ENCODE assay signal across 8 mouse cellular contexts in the genomic region with DNA sequence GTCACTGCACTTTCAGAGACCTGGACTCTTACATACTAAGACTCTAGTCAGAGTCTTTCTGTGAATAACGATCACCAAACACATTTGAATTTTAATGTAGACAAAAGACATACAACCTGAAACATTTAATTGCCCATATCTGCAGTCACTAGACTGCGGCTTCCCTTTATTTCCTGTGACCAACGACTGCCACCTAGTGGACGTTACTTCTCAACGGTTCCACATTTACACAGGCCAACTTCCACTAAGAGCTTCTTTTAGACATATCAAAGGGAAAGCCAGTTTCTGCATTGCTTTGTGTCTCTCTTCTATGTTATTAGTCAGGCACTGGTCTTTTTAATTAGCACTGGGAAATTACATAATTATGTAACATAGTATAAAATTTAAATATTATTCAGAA. TPM values are rescaled to one million over a fixed set of nuclear protein-coding genes. Genes with fewer than 3 reads are reported as not detected.
DNase-seq lines count a peak whose midpoint lies in the region; ATAC-seq and TF ChIP-seq lines count a peak whose summit lies in the region.

No protein-coding gene starts in this region.

- WGBS in kidney, embryonic 15.5 days: 5% methylated on average over 5 of the region's 5 CpGs
- 2% methylated on average over 5 of the region's 5 CpGs for WGBS in liver, embryonic 13.5 days (ENCODE audit: insufficient replicate concordance)
- 9% methylated on average over 5 of the region's 5 CpGs for WGBS in neural tube, embryonic 11.5 days

- peak; percentile 89 for DNase-seq in 3T3-L1 (ENCODE audit: low read depth, low spot score)
- DNase-seq in cerebellum, adult 8-10 months: peak; percentile 48
- DNase-seq in liver, embryonic 13.5 days: peak; percentile 17
- DNase-seq in neural tube, embryonic 11.5 days (ENCODE audit: low spot score): peak; percentile 74
- peak; percentile 66 for DNase-seq in thymus, postnatal 4 days

- TF ChIP-seq CTCF in E14TG2a.4 (conservative IDR thresholded peaks at IDR 0.05; ENCODE audit: low read length): peak; percentile 69

- H3K36me3 ChIP-seq in E14TG2a.4 (ENCODE audit: insufficient read depth, low read length): no peaks in the 10 kb centered on the region
- no peaks in the 10 kb centered on the region for H3K36me3 ChIP-seq in kidney, embryonic 15.5 days
- H3K36me3 ChIP-seq in liver, embryonic 13.5 days: no peaks in the 10 kb centered on the region
- no peaks in the 10 kb centered on the region for H3K36me3 ChIP-seq in neural tube, embryonic 11.5 days (ENCODE audit: control insufficient read depth, insufficient read depth, low read length)

- no peak overlapping the region for H3K4me2 ChIP-seq in kidney, embryonic 15.5 days
- H3K4me2 ChIP-seq in liver, embryonic 13.5 days: no peak overlapping the region
- H3K4me2 ChIP-seq in neural tube, embryonic 11.5 days (ENCODE audit: low read depth): no peak overlapping the region

- H3K4me1 ChIP-seq in E14TG2a.4 (replicated peaks; ENCODE audit: low read depth, low read length): no peaks in the 10 kb centered on the region
- no peaks in the 10 kb centered on the region for H3K4me1 ChIP-seq in kidney, embryonic 15.5 days
- no peaks in the 10 kb centered on the region for H3K4me1 ChIP-seq in liver, embryonic 13.5 days (replicated peaks)
- no peaks in the 10 kb centered on the region for H3K4me1 ChIP-seq in neural tube, embryonic 11.5 days (ENCODE audit: control insufficient read depth, insufficient read depth, low read length)

- H3K27ac ChIP-seq in kidney, embryonic 15.5 days: no peak overlapping the region
- H3K27ac ChIP-seq in liver, embryonic 13.5 days: no peak overlapping the region
- no peak overlapping the region for H3K27ac ChIP-seq in neural tube, embryonic 11.5 days (ENCODE audit: low read depth, low read length)

- no peak overlapping the region for H3K4me3 ChIP-seq in E14TG2a.4 (replicated peaks; ENCODE audit: low read length)
- no peak overlapping the region for H3K4me3 ChIP-seq in kidney, embryonic 15.5 days (replicated peaks)
- H3K4me3 ChIP-seq in liver, embryonic 13.5 days (replicated peaks): no peak overlapping the region
- no peak overlapping the region for H3K4me3 ChIP-seq in neural tube, embryonic 11.5 days (ENCODE audit: low read depth, low read length)

- no peak overlapping the region for H3K9ac ChIP-seq in kidney, embryonic 15.5 days
- H3K9ac ChIP-seq in liver, embryonic 13.5 days: no peak overlapping the region
- no peak overlapping the region for H3K9ac ChIP-seq in neural tube, embryonic 11.5 days (ENCODE audit: low read length)

- H3K27me3 ChIP-seq in E14TG2a.4 (ENCODE audit: insufficient read depth, low read length): no peaks in the 10 kb centered on the region
- H3K27me3 ChIP-seq in kidney, embryonic 15.5 days: no peaks in the 10 kb centered on the region
- no peaks in the 10 kb centered on the region for H3K27me3 ChIP-seq in liver, embryonic 13.5 days
- no peaks in the 10 kb centered on the region for H3K27me3 ChIP-seq in neural tube, embryonic 11.5 days (ENCODE audit: control insufficient read depth, insufficient read depth, low read length)

- no peaks in the 10 kb centered on the region for H3K9me3 ChIP-seq in E14TG2a.4 (ENCODE audit: low read length)
- no peaks in the 10 kb centered on the region for H3K9me3 ChIP-seq in kidney, embryonic 15.5 days (replicated peaks)
- no peaks in the 10 kb centered on the region for H3K9me3 ChIP-seq in liver, embryonic 13.5 days (replicated peaks)
- no peaks in the 10 kb centered on the region for H3K9me3 ChIP-seq in neural tube, embryonic 11.5 days (ENCODE audit: control insufficient read depth, low read length)

- peak; percentile 88 for ATAC-seq in frontal cortex, adult (ENCODE audit: low TSS enrichment)
- ATAC-seq in kidney, embryonic 15.5 days (replicated peaks; ENCODE audit: low FRiP score): 0 out of 2 replicates have a peak, but pooled peaks have one; percentile 73
- peak; percentile 73 for ATAC-seq in liver, embryonic 13.5 days (ENCODE audit: low read depth)
- peak; percentile 72 for ATAC-seq in neural tube, embryonic 11.5 days (ENCODE audit: insufficient read depth, low FRiP score, low TSS enrichment)

RNA-seq across cellular contexts. Expression of gene Abca6, which starts 20.2 kb away (rescaled TPM):
- polyA plus RNA-seq in kidney, embryonic 15.5 days (2015; fragmentation: Nextera tagmentation; extraction: Ambion mirVana): 0.22 and 0.60 TPM in 2 replicates
- polyA plus RNA-seq in liver, embryonic 13.5 days (2015; fragmentation: Nextera tagmentation; extraction: Ambion mirVana): 2.7 and 4.1 TPM in 2 replicates
- polyA plus RNA-seq in neural tube, embryonic 11.5 days (2014; fragmentation: Nextera tagmentation; extraction: Ambion mirVana): 0.07 and 0.16 TPM in 2 replicates

Comparison
In these comparisons a context has a peak if more than half of its experiments do, and no peak if none do; other contexts are left out.
1. DNase-seq: peak in every context shown above with its lines; median percentile 89 in 3T3-L1; 74 in neural tube, embryonic 11.5 days; 66 in thymus, postnatal 4 days; 48 in cerebellum, adult 8-10 months; 17 in liver, embryonic 13.5 days.